Comparison of ENCODE assay signal across 27 mouse cellular contexts in the genomic region with DNA sequence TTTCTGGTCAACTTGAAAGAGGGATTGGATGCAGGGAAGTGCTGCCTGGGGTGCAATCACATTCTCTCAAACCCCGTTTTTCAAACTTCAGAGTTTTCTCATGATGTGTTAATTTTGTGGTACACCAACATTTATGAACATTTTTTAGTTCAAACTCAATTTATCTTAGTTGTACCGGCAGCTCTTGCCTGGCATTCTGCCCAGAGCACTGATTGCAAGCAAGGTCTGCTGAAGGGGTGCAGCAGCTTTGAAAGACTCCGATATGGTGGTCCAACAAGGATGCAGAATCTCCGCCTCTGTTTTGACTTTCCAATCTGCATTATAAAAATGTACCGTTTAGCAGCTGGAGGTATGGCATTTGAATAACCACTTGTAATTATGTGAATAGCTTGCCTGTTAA. TPM values are rescaled to one million over a fixed set of nuclear protein-coding genes. Genes with fewer than 3 reads are reported as not detected.
DNase-seq lines count a peak whose midpoint lies in the region; ATAC-seq and TF ChIP-seq lines count a peak whose summit lies in the region.
"Had no signal": no experiment of that assay in that cellular context is flagged by ENCODE, and none has a peak within 500 bp of the region (broad histone marks: within the 10 kb centered on the region; RNA-seq: fewer than 3 reads in every experiment).

No protein-coding gene starts in this region.

- no peak for TF ChIP-seq POLR2A in lung, adult 2 months (IDR thresholded peaks at IDR 0.05; ENCODE audit: borderline replicate concordance, extremely low read depth, low read depth, low read length)

- no peaks in the 10 kb centered on the region for H3K36me3 ChIP-seq in heart, postnatal 0 days (replicated peaks; ENCODE audit: control insufficient read depth, insufficient read depth, low read length)
- no peaks in the 10 kb centered on the region for H3K36me3 ChIP-seq in lung, embryonic 14.5 days (ENCODE audit: insufficient read depth)
- H3K36me3 ChIP-seq: G1E; hindbrain, embryonic 15.5 days; intestine, embryonic 15.5 days; liver, embryonic 15.5 days; midbrain, embryonic 12.5 days had no signal

- H3K4me1 ChIP-seq in heart, postnatal 0 days (ENCODE audit: control insufficient read depth, insufficient read depth) = no peaks in the 10 kb centered on the region
- H3K4me1 ChIP-seq in lung, embryonic 14.5 days (ENCODE audit: insufficient read depth) = no peaks in the 10 kb centered on the region
- H3K4me1 ChIP-seq in lung, adult 2 months (ENCODE audit: control insufficient read depth, insufficient read depth, low read length) = no peaks in the 10 kb centered on the region
- H3K4me1 ChIP-seq: hindbrain, embryonic 15.5 days; intestine, embryonic 15.5 days; liver, embryonic 15.5 days; megakaryocyte, embryonic 14.5 days; midbrain, embryonic 12.5 days had no signal

- 0 out of 2 replicates have a peak overlapping the region, but pooled peaks have one; percentile 11 for H3K4me2 ChIP-seq in heart, postnatal 0 days (ENCODE audit: low read depth, low read length)
- no peak overlapping the region for H3K4me2 ChIP-seq in lung, embryonic 14.5 days
- H3K4me2 ChIP-seq: heart, embryonic 11.5 days; hindbrain, embryonic 15.5 days; intestine, embryonic 15.5 days; liver, embryonic 15.5 days; midbrain, embryonic 12.5 days had no signal

- peak; percentile 28 for DNase-seq in adrenal gland, postnatal 10 days
- DNase-seq in adrenal gland, adult 8-10 months = no peak
- no peak for DNase-seq in heart, postnatal 0 days (ENCODE audit: low spot score)
- no peak for DNase-seq in heart, postnatal 4 days
- peak; percentile 57 for DNase-seq in lung, embryonic 14.5 days
- DNase-seq in lung, adult 2 months = no peak
- peak; percentile 43 for DNase-seq in adrenal gland, postnatal 25 days
- DNase-seq: cerebellum, adult 18-20 months; cerebellum, postnatal 25 days; gastrocnemius, adult 2 months; gastrocnemius, postnatal 36 days; heart, adult 18-20 months; kidney, adult 8-10 months; layer of hippocampus, postnatal 36 days; lung, postnatal 4 days; thymus, postnatal 14 days had no signal

- no peak overlapping the region for H3K4me3 ChIP-seq in heart, postnatal 0 days (ENCODE audit: low read depth, low read length)
- no peak overlapping the region for H3K4me3 ChIP-seq in lung, embryonic 14.5 days (ENCODE audit: low read depth, low read length)
- no peak overlapping the region for H3K4me3 ChIP-seq in lung, adult 2 months (replicated peaks; ENCODE audit: extremely low read depth, low read depth, low read length)
- H3K4me3 ChIP-seq: gastrocnemius, adult 2 months; hindbrain, embryonic 15.5 days; intestine, embryonic 15.5 days; liver, embryonic 15.5 days; megakaryocyte, embryonic 14.5 days; midbrain, embryonic 12.5 days had no signal

- H3K9ac ChIP-seq in heart, postnatal 0 days (replicated peaks; ENCODE audit: low read depth, low read length) = no peak overlapping the region
- no peak overlapping the region for H3K9ac ChIP-seq in lung, embryonic 14.5 days
- H3K9ac ChIP-seq: hindbrain, embryonic 15.5 days; intestine, embryonic 15.5 days; liver, embryonic 15.5 days; midbrain, embryonic 12.5 days had no signal

- no peak for ATAC-seq in heart, postnatal 0 days (ENCODE audit: insufficient read depth, low read depth)
- no peak for ATAC-seq in lung, embryonic 14.5 days (ENCODE audit: insufficient read depth)
- ATAC-seq in inflammation-experienced regulatory T-cells, adult 6 months = no peak
- ATAC-seq: forebrain, embryonic 16.5 days; intestine, embryonic 15.5 days; lung, postnatal 0 days had no signal

- no peak for TF ChIP-seq EP300 in heart, postnatal 0 days (IDR thresholded peaks at IDR 0.05; ENCODE audit: low read depth)

- no peaks in the 10 kb centered on the region for H3K27me3 ChIP-seq in heart, postnatal 0 days (ENCODE audit: control insufficient read depth, insufficient read depth, low read length)
- no peaks in the 10 kb centered on the region for H3K27me3 ChIP-seq in lung, embryonic 14.5 days (ENCODE audit: insufficient read depth, low read length)
- H3K27me3 ChIP-seq: hindbrain, embryonic 15.5 days; intestine, embryonic 15.5 days; liver, embryonic 15.5 days; midbrain, embryonic 12.5 days had no signal

- WGBS in heart, postnatal 0 days = 27% methylated on average over 5 of the region's 5 CpGs
- WGBS in lung, embryonic 14.5 days = 34% methylated on average over 5 of the region's 5 CpGs
- 42% methylated on average over 5 of the region's 5 CpGs for WGBS in lung, adult 2 months

- H3K27ac ChIP-seq in heart, postnatal 0 days (ENCODE audit: low read depth) = no peak overlapping the region
- no peak overlapping the region for H3K27ac ChIP-seq in lung, embryonic 14.5 days (ENCODE audit: low read depth)
- H3K27ac ChIP-seq: gastrocnemius, adult 2 months; hindbrain, embryonic 15.5 days; intestine, embryonic 15.5 days; kidney, postnatal 0 days; liver, embryonic 15.5 days; midbrain, embryonic 12.5 days had no signal

- no peaks in the 10 kb centered on the region for H3K9me3 ChIP-seq in heart, postnatal 0 days (replicated peaks; ENCODE audit: control insufficient read depth, low read length)
- no peaks in the 10 kb centered on the region for H3K9me3 ChIP-seq in lung, embryonic 14.5 days (ENCODE audit: low read depth, low read length)
- H3K9me3 ChIP-seq: G1E; hindbrain, embryonic 15.5 days; intestine, embryonic 15.5 days; liver, embryonic 15.5 days; megakaryocyte, embryonic 14.5 days; midbrain, embryonic 12.5 days had no signal

- TF ChIP-seq CTCF in heart, postnatal 0 days (IDR thresholded peaks at IDR 0.05; ENCODE audit: low read depth) = no peak
- no peak for TF ChIP-seq CTCF in lung, embryonic 14.5 days (IDR thresholded peaks at IDR 0.05; ENCODE audit: low read depth)
- TF ChIP-seq CTCF in lung, adult 2 months (IDR thresholded peaks at IDR 0.05; ENCODE audit: insufficient read depth, low read length) = no peak

RNA-seq across cellular contexts. Expression of a gene that starts 5.6 kb away (rescaled TPM):
- total RNA-seq in adrenal gland, postnatal 10 days (2021) = 10 to 100 TPM; 29.2 to 33.3 TPM
- total RNA-seq in adrenal gland, adult 8-10 months (2022) = 10 to 100 TPM; 56.0 to 70.2 (median 62.4) TPM
- 17.7 and 25.8 TPM in 2 replicates for total RNA-seq in heart, postnatal 0 days (2014; rRNA removed; ENCODE audit: low replicate concordance)
- polyA plus RNA-seq in heart, postnatal 0 days (2015; fragmentation: Nextera tagmentation; extraction: Ambion mirVana) = 19.0 and 19.2 TPM in 2 replicates
- 10 to 100 TPM; 18.1 to 20.3 TPM for total RNA-seq in heart, postnatal 4 days (2021)
- polyA plus RNA-seq in lung, embryonic 14.5 days (2014; fragmentation: Nextera tagmentation; extraction: Ambion mirVana) = 22.9 and 23.4 TPM in 2 replicates
- 19.5 and 22.9 TPM in 2 replicates for polyA plus RNA-seq in lung, adult 2 months (2012; rRNA removed)
- 58.2 and 60.0 TPM in 2 replicates for total RNA-seq in adrenal gland, postnatal 25 days (2021)
- 10 to 100 TPM in 1 of 3 experiments, 1 to 10 TPM in 2; 6.4 to 16.4 (median 9.4) TPM for polyA plus RNA-seq in inflammation-experienced regulatory T-cells, adult 6 months (2017; shearing (Covaris generic))

Comparison
In these comparisons a context has a peak if more than half of its experiments do, and no peak if none do; other contexts are left out.
1. DNase-seq: peak in adrenal gland, postnatal 10 days (single experiment), lung, embryonic 14.5 days (single experiment) and adrenal gland, postnatal 25 days (single experiment); none in adrenal gland, adult 8-10 months (single experiment), heart, postnatal 0 days (single experiment), heart, postnatal 4 days (single experiment) and lung, adult 2 months (single experiment).